Mouse (Mus musculus) brain, embryonic 14.5 days (tissue): ENCODE data around the gene Dmwd.

Source experiments
- CTCF ChIP-seq: fragments of 200-500 bp; IDR thresholded peaks from 2 replicates; pipeline ENCODE4 v1.5.1; 2012; ENCODE audit warnings: inconsistent platforms, mild to moderate bottlenecking, moderate library complexity, borderline replicate concordance; ENCODE audit not compliant: insufficient read depth, insufficient read length; ENCODE audit errors: extremely low read depth
- POLR2A ChIP-seq: fragments of 200-500 bp; IDR thresholded peaks from 2 replicates; pipeline ENCODE4 v1.6.1; 2012; ENCODE audit warnings: mild to moderate bottlenecking, inconsistent platforms, borderline replicate concordance; ENCODE audit not compliant: poor library complexity, insufficient read depth, insufficient read length, severe bottlenecking; ENCODE audit errors: extremely low read depth

DNA sequence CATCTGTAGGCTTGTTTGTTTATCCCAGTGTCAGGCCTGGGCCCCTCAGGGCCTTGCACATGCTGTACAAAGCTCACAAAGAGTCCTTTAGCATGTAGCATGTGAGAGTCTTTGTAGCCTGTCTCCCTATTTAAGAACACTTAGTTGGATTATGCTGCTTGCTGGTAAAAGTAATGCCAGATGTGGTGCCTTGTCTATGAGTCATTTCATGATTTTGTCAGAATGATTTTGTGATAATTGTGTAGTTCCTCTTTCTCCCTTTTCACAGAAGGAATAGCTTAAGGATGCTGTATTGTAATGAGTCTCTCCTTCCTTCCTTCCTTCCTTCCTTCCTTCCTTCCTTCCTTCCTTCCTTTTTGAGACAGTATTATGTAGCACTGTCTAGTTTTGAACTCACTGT lies 48.0 kb upstream of the Dmwd start:
- TF ChIP-seq POLR2A (no peak), CTCF (no peak)
